Mouse (Mus musculus) embryonic facial prominence, embryonic 12.5 days (tissue): ENCODE measurements at regions not wholly inside any gene's neighbourhood (a gene's known extent, or its start where the extent isn't known, plus 50 kb on each side); places are given as distances from the start of the nearest gene placed in this dataset.
A peak's percentile ranks its signal among the peaks of the same experiment; 100 is the strongest.

ENCODE experiments used
- ATAC-seq: fragments of 200-750 bp; cut with Nextera tagmentation; 2 replicates; pipeline ENCODE4 v1.8.0; 2017; ENCODE audit not compliant: insufficient number of reproducible peaks, insufficient read depth, low FRiP score, low TSS enrichment
- H3K27ac ChIP-seq: fragments of 300-500 bp; sonication (generic); 2 replicates; pipeline ENCODE4 v1.5.1; 2016; ENCODE audit warnings: mild to moderate bottlenecking
- H3K27me3 ChIP-seq: fragments of 300-500 bp; sonication (generic); 2 replicates; pipeline ENCODE4 v1.6.1; 2016; ENCODE audit warnings: mild to moderate bottlenecking, moderate library complexity
- H3K36me3 ChIP-seq: fragments of 300-500 bp; sonication (generic); 2 replicates; pipeline ENCODE4 v1.6.1; 2016; ENCODE audit warnings: mild to moderate bottlenecking
- H3K4me1 ChIP-seq: fragments of 300-500 bp; sonication (generic); 2 replicates; pipeline ENCODE4 v1.6.1; 2016
- H3K4me2 ChIP-seq: fragments of 300-500 bp; sonication (generic); replicated peaks from 2 replicates; pipeline ENCODE4 v1.6.1; 2016; ENCODE audit warnings: mild to moderate bottlenecking, moderate library complexity
- H3K4me3 ChIP-seq: fragments of 300-500 bp; sonication (generic); 2 replicates; pipeline ENCODE4 v1.5.1; 2016; ENCODE audit warnings: mild to moderate bottlenecking
- H3K9ac ChIP-seq: fragments of 300-500 bp; sonication (generic); 2 replicates; pipeline ENCODE4 v1.6.1; 2016; ENCODE audit warnings: mild to moderate bottlenecking, moderate library complexity
- H3K9me3 ChIP-seq: fragments of 300-500 bp; sonication (generic); 2 replicates; pipeline ENCODE4 v1.6.1; 2016; ENCODE audit warnings: mild to moderate bottlenecking, moderate library complexity
- WGBS: fragments of 180-500 bp; shearing (Covaris S2); methylation state at CpG from one replicate; pipeline ENCODE4 v1.1.7; 2016; 5-methylcytosine and 5-hydroxymethylcytosine counted together

DNA sequence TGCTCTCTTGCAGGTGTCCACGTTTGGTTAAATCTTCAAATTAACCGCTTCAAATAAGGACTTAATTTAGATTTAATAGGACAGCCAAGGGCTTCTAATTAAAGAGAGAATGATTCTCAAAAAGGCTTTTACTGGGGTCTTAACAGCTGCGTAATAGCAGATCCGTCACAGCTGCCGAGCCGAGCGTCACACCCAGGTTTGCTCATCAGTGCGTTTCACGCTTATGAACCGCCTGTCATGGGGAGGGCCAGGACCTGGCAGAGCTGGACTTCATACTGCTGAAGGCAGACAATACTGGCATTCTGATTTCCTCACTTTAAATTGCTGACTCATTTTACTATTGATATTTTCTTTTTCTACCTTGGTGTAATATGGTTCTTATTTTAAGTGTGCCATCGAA, 221.2 kb downstream of the Irx2 start:
- H3K4me2 ChIP-seq, result no peak overlapping the region
- no peak overlapping the region for H3K27ac ChIP-seq
- H3K4me1 ChIP-seq, result no peaks in the 10 kb centered on the region
- ATAC-seq, result no peak
- no peaks in the 10 kb centered on the region for H3K36me3 ChIP-seq
- H3K4me3 ChIP-seq, result no peak overlapping the region
- WGBS, result 63% methylated on average over 11 of the region's 11 CpGs
- no peak overlapping the region for H3K9ac ChIP-seq
- H3K27me3 ChIP-seq, result no peaks in the 10 kb centered on the region
- H3K9me3 ChIP-seq, result no peaks in the 10 kb centered on the region

DNA sequence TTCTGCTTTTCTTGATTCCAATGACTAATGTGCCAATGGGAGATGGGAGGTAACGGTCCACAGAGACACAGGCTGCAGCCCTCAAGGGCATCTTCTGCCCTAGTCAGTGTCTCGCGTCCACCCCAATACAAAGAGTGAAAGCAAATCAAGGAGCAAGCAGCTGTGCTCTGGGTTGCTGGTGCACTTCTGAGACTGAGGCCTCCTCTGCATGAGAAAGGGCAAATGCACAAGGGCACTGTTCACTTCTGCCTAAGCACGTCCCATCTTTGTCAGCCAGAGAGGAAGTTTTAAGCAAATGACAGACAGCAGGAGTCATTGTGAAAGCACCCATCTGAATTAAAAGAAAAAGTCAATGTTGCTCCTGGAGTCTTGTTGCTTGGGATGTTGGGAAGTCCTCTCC, 224.3 kb downstream of the Irx2 start:
- Histone ChIP-seq H3K9ac (no peak overlapping the region), H3K4me3 (no peak overlapping the region), H3K4me2 (no peak overlapping the region), H3K36me3 (no peaks in the 10 kb centered on the region), H3K27ac (no peak overlapping the region), H3K9me3 (no peaks in the 10 kb centered on the region), H3K27me3 (no peaks in the 10 kb centered on the region), H3K4me1 (no peaks in the 10 kb centered on the region)
- ATAC-seq, result no peak
- 62% methylated on average over 4 of the region's 4 CpGs for WGBS

DNA sequence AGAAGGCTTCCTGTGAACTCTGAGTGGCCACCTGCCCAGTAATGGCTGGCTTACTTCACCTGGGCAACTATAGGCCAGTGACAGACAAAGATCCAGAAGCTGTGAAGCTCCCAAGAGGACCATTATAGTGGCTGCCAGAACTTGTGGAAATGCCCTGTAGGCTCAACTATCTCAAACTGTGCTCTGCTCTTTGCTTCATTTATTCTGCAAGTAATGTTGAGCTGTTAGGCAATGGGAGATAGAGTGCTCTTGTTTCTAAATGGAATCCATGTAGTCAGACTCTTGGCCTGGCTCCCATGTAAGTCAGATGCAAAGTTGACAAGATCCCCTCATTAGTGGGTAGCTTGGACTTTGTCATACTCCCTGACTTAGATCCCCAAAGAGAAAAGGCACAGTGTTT, 247.3 kb downstream of the Irx2 start:
- no peaks in the 10 kb centered on the region for H3K4me1 ChIP-seq
- H3K27me3 ChIP-seq, result no peaks in the 10 kb centered on the region
- no peak overlapping the region for H3K27ac ChIP-seq
- H3K4me3 ChIP-seq, result no peak overlapping the region
- H3K9ac ChIP-seq, result no peak overlapping the region
- H3K36me3 ChIP-seq, result no peaks in the 10 kb centered on the region
- ATAC-seq, result no peak
- H3K9me3 ChIP-seq, result no peaks in the 10 kb centered on the region
- no peak overlapping the region for H3K4me2 ChIP-seq

DNA sequence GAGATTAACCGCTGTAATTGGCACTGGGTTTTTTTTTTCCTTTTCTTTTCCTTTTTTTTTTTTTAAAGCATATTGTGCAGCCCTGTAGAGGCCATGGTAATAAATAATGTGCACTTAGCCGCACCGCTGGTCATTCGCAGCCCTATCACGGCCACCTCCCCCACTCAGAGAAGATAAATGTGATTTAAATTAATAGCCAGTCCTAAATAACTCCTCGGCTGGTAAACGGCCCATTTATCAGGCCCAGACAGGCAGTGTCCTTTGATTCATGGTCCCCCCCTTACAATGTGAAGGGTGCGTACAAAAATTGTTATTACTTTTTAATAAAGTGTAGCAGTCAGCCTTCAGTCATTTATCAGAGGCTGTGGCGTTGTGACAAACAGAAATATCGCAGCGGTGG, 266.4 kb downstream of the Irx2 start:
- ATAC-seq, result no peak
- 81% methylated on average over 11 of the region's 11 CpGs for WGBS

DNA sequence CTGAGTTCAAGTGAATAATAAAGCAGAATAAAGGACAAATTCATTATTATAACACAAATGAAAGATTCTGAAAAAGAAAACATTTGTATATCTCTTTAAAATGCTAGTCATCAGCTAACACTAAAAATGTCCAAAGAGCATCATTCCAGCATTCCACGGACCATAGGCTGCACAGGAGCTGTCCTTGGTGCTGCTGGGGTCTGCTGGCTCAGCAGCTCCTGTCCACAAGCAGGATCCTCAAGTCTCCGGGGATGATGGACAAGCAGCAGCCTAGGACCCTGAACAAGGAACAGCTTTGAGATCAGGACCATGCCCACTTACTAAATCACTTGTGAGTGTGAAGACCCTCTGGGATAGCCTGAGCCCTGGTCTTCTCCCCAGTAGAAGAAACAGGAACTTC, 274.0 kb downstream of the Irx2 start:
- Histone ChIP-seq H3K4me2 (no peak overlapping the region), H3K36me3 (no peaks in the 10 kb centered on the region), H3K4me3 (no peak overlapping the region), H3K9ac (no peak overlapping the region), H3K9me3 (no peaks in the 10 kb centered on the region), H3K27me3 (no peaks in the 10 kb centered on the region), H3K27ac (no peak overlapping the region), H3K4me1 (no peaks in the 10 kb centered on the region)
- ATAC-seq, result no peak
- 36% methylated on average over 2 of the region's 2 CpGs for WGBS

More for the DNA sequence above, 266.4 kb downstream of the Irx2 start:
- Histone ChIP-seq H3K27ac (no peak overlapping the region), H3K4me3 (no peak overlapping the region), H3K4me1 (no peaks in the 10 kb centered on the region), H3K27me3 (no peaks in the 10 kb centered on the region), H3K36me3 (no peaks in the 10 kb centered on the region), H3K9ac (no peak overlapping the region), H3K4me2 (no peak overlapping the region), H3K9me3 (no peaks in the 10 kb centered on the region)

DNA sequence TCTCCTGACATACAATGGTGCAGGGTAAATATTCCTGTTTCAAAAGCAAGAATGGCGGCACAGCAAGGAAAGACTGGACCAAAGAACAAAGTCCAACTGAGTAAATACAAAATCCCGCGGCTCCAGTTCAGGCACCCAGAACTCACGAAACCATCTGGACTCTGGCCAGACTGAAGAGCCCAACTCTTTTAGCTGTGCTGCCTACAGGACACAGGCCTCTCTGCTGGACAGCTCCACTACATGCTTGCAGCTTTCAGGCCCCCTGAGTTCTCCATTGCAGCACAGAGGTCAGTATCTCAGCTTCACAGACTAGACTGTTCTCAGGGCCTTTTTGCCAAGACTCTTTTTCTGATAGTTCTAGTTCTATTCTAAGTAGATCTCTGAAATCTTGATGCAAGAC, 290.3 kb downstream of the Irx2 start:
- H3K27me3 ChIP-seq, result no peaks in the 10 kb centered on the region
- H3K36me3 ChIP-seq, result no peaks in the 10 kb centered on the region
- no peaks in the 10 kb centered on the region for H3K4me1 ChIP-seq
- H3K9ac ChIP-seq, result no peak overlapping the region
- H3K9me3 ChIP-seq, result no peaks in the 10 kb centered on the region
- H3K4me2 ChIP-seq, result no peak overlapping the region
- H3K4me3 ChIP-seq, result no peak overlapping the region
- WGBS, result 84% methylated on average over 4 of the region's 4 CpGs
- no peak for ATAC-seq
- H3K27ac ChIP-seq, result no peak overlapping the region

DNA sequence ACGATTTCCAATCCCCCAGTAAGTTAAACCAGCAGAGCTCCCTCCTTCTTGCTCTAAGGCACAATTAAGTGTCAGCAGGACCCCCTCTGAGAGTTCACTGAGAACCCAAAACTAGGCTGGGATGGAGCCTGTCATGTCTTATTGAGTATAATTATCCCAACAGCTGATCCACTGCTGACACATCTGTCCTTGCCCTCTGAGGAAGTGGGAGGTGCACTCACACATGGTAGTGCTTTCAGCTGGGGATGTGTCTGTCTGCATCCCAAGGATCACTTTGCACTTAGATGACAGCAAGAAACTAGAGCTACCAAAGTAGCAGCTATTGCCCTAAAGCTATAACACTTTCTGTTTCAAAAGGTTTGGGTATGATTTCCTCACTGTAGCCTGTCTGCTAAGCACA, 291.7 kb downstream of the Irx2 start:
- Histone ChIP-seq H3K9ac (no peak overlapping the region), H3K4me3 (no peak overlapping the region), H3K4me2 (no peak overlapping the region), H3K27me3 (no peaks in the 10 kb centered on the region), H3K36me3 (no peaks in the 10 kb centered on the region), H3K4me1 (no peaks in the 10 kb centered on the region), H3K27ac (no peak overlapping the region), H3K9me3 (no peaks in the 10 kb centered on the region)
- 14% methylated on average over 1 of the region's 1 CpGs for WGBS
- ATAC-seq, result 0 out of 2 replicates have a peak, but pooled peaks have one; percentile 64

DNA sequence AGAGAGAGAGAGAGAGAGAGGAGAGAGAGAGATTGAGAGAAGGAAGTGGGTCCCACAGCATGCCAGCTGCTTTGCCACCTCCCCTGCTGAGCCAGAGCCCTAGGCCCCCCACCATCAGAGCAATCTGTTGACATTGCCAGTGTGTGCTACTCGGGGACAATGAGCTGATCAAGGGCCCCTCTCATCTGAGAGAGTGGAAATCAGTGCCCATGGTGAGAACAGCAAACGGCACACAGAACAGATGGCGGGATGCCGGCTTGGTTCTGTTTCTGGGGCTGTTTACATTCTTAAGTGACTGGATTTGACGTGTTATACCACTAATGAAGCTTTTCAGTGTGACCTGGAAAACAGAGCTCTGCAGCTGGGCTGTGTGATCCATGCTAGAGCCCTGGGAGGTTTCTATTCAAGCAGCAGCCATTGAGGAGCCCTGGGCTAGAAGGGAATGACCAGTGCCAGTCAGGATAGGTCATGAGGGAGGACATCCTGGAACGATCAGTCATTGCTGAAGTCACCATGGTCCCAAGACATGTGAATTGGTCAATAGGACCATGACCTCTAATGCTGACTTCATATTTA, 296.0 kb downstream of the Irx2 start:
- ATAC-seq, result no peak
- no peaks in the 10 kb centered on the region for H3K36me3 ChIP-seq
- no peaks in the 10 kb centered on the region for H3K9me3 ChIP-seq
- H3K4me3 ChIP-seq, result no peak overlapping the region
- no peaks in the 10 kb centered on the region for H3K27me3 ChIP-seq
- no peaks in the 10 kb centered on the region for H3K4me1 ChIP-seq
- no peak overlapping the region for H3K9ac ChIP-seq
- no peak overlapping the region for H3K4me2 ChIP-seq
- no peak overlapping the region for H3K27ac ChIP-seq
- 52% methylated on average over 6 of the region's 6 CpGs for WGBS

DNA sequence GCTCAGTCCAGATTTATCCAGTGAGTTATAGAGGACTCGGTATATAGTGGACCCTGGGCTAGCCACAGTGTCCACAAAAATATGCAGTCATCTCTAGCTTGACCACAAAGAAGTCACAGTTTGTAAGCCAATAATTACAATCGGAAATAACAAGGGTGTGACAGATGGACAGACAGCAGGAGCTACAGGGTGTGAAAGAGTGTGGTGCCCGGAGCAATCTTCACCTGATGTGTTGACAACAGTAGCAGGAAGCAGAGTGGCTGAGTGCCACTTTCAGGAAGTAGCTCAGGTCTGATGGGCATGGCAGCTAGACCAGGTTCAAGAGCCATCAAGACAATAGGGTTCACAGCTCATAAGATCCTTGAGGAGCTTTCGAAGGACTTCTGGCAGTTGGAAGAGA, 308.6 kb downstream of the Irx2 start:
- WGBS, result 84% methylated on average over 4 of the region's 4 CpGs
- no peak overlapping the region for H3K9ac ChIP-seq
- no peaks in the 10 kb centered on the region for H3K9me3 ChIP-seq

DNA sequence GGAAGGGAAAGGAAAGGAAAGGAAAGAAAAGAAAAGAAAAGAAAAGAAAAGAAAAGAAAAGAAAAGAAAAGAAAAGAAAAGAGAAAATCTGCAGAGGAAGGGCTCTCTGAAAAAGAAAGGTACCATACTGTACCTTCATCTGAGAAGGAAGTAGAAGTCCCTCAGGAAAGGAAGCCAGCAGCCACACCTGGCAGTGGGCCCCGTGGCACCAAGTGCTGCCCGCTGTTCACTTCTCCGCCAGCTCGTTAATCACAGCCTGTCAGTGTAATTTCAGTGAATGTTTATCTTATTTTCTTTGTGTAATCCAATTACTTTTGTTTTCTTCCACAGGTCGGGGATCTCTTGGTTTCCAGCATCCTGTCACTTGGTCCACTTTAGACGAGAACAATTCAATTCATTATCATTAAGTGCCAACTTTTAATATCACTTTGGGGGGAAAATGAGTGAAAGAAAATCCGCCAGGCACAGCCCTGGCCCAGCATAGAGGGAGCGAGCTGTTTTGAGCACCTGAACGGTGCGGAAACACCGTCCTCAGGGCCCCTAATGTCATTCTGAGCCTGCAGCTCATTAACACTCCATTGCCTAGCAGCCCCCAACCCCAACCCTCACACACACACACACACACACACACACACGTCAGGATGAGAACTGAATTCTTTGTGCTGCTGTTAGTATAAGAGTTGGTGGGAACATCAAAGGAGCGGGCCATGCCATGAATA, 309.7 kb downstream of the Irx2 start:
- ATAC-seq, result no peak
- H3K9ac ChIP-seq, result no peak overlapping the region
- WGBS, result 46% methylated on average over 13 of the region's 13 CpGs
- H3K9me3 ChIP-seq, result no peaks in the 10 kb centered on the region
- H3K4me1 ChIP-seq, result no peaks in the 10 kb centered on the region
- no peak overlapping the region for H3K4me3 ChIP-seq
- no peaks in the 10 kb centered on the region for H3K27me3 ChIP-seq
- no peak overlapping the region for H3K27ac ChIP-seq
- H3K36me3 ChIP-seq, result no peaks in the 10 kb centered on the region
- no peak overlapping the region for H3K4me2 ChIP-seq

More for the DNA sequence above, 308.6 kb downstream of the Irx2 start:
- H3K4me2 ChIP-seq, result no peak overlapping the region
- H3K4me3 ChIP-seq, result no peak overlapping the region
- ATAC-seq, result no peak
- H3K27ac ChIP-seq, result no peak overlapping the region
- no peaks in the 10 kb centered on the region for H3K27me3 ChIP-seq
- H3K36me3 ChIP-seq, result no peaks in the 10 kb centered on the region
- H3K4me1 ChIP-seq, result no peaks in the 10 kb centered on the region

DNA sequence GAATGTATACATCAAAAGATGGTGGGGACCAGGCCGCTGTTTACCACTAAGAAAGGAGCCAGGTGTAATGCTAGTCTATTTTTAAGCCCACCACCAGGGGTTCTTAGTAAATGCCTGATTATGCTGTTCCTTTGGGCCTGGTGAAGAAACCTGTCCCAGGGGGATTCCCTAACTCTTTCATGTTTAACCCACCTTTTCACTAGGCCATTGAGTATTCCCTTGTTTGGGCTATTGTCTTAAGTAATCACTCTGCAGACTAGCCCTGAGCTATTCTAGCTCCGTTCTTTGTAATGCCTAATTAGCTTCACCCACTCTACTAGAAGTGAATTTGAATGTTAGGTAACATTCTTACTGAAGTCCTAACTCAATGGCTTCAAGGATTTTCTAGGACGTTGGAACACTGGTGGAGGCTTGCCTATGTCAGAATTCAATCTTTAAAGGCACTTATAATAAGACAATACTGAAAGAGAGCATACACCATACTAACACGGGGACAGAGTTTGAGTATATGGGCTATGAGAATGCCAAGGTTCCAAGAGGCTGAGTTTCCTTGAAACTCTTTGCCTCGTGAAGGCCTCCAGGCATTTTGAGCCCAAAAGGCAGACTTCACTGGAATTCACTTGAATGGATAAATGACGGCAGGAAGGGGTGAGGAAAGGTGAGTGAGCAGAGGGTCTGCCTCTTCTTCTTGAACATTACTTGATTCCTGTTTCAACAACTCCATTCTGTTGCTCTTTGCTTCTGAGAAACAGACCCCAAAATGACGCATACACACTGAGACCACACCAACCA, 312.7 kb upstream of the Irx4 start:
- ATAC-seq, result no peak
- 53% methylated on average over 7 of the region's 7 CpGs for WGBS
- H3K9me3 ChIP-seq, result no peaks in the 10 kb centered on the region

More for the DNA sequence above, 312.7 kb upstream of the Irx4 start:
- Histone ChIP-seq H3K9ac (no peak overlapping the region), H3K4me2 (no peak overlapping the region), H3K4me3 (no peak overlapping the region), H3K27ac (no peak overlapping the region), H3K36me3 (no peaks in the 10 kb centered on the region), H3K4me1 (no peaks in the 10 kb centered on the region), H3K27me3 (no peaks in the 10 kb centered on the region)
